Mouse (Mus musculus) kidney, postnatal 25 days (tissue): ENCODE data around the gene Tmub2.
A peak's percentile ranks its signal among the peaks of the same experiment; 100 is the strongest.

ENCODE experiments used
- DNase-seq, 2 experiments: peaks; one replicate each; pipeline ENCODE4 v3.0.0; 2021; ENCODE audit warnings: mixed read lengths in 2 of 2

Gene Tmub2

DNA sequence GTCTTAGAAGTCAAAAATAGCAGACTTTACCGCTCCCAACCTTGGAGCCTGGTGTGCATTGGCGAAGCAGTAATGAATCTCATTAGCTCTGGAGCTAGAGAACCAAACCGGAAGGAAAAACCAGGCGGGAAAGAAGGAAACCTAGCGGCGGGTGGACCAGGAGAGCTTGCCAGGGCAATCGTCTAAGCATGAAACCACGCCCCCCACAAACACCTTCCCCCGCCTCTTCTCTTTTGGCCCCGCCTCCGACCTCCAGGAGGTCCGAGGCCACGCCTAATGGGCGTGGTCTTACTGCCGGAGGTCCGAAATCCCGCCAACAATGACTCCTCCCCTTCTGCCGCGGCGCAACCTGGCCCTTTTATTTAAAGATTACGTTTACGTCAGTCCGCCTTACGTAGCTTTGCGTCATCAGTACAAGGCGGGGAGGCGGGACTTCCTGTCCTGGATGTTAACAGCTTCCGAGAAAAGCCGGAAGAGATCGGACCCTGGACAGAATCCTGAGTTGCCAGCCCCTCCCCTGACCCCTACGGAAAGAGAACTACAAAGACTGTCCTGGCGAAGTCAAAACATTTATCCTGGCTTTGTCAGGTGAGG lies at the start of gene Tmub2:
Tmub2 (plus strand) TSS at position 431 of the 594 bp plus-strand sequence.
- peak; percentile 99 to 100 for DNase-seq

DNA sequence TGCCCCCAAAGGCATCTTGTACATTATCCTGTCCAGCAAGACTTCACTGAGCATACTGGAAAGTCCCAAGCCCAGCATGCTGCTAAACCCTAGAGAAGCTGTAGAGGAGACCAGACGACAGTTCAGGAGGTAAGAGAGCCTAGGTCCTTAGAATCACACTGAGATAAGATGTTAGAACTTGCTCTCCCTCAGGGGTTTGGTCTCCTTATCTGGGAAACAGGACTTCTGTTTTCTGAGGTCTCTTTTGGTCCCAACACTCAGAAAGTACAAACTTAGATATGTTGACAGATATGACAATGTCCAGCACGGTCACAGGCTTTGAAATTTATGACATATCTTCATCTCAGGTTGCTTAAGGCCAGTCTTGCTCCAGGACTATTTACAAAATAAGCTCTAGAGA lies 48.7 kb upstream of the Tmub2 start:
- no peak for DNase-seq

DNA sequence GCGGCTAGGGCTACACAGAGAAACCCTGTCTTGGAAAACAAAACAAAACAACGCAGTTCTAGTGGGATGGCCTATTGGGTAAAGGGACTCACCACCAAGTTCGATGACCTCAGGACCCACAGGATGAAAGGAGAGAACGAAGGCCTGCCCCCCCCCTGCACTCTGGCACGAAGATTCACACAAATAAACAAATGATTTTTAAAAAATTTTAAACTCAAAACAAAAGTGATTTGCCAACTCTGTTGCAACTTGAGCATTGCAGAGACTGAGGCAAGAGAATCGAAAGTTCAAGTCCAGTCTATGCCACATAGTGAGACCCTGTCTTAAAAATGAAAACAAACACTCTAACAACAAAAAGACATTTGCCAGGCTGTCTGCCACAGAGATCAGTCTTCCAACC lies 44.1 kb upstream of the Tmub2 start:
- no peak for DNase-seq

DNA sequence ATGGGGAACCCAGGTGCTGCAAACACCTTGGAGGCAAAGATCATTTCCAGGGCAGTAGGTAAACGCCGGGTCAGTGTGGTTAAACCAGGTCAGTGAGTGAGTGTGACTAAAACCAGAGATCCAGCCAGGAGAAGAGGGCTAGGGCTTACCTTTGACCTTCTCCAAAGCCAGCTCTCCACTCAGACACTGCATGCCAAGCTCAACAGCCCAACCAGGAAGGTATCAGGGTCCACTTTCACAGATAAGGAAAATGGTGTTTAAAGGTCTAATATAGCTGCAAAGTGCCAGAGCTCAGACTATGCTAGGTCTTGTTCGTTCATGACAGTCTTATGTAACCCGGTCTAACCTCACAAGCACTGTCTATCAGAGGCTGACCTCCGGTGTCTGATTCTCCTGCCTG lies 43.5 kb upstream of the Tmub2 start:
- peak; percentile 36 to 62 for DNase-seq

DNA sequence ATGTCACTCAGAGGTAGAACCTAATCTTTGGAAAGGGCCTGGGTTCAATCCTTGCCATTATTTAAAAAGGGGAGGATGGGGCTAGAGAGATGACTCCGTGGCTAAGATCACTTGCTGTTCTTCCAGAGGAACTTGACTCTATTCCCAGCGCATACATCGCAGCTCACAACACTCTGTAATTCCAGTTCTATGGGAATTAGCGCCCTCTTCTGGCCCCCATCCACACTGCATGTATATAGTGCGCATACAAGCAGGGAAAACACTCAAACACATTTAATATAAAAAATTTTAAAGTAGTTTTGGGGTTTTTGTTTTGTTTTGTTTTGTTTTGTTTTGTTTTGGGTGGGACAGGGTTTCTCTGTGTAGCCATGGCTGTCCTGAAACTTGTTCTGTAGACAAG lies 42.9 kb upstream of the Tmub2 start:
- no peak for DNase-seq

DNA sequence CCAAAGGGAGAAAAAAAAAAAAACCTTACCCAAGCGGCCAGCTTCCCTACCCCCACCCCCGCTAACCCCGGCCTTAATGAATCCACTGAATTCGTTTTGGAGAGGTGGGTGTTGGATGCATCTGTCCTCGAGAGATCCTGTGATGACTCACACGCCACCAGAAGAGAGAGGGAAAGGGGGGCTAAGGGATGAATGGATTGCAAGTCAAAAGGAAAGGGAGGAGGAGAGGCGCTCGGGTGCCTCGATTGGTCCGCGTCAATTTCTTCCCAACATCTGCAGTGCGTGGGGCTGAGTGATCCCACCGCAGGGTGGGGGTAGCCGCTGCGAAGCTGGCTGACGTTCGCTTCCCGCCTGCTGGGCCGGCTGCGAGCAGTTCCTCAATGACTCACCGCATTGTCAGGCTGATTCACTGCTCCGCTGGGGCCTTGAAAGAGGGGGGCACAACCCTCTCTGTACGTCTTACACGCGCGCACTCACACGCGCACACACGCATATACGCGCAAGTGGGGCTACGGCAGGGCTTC lies 39.7 kb upstream of the Tmub2 start:
- peak in 1 of 2 experiments; percentile 24 for DNase-seq

DNA sequence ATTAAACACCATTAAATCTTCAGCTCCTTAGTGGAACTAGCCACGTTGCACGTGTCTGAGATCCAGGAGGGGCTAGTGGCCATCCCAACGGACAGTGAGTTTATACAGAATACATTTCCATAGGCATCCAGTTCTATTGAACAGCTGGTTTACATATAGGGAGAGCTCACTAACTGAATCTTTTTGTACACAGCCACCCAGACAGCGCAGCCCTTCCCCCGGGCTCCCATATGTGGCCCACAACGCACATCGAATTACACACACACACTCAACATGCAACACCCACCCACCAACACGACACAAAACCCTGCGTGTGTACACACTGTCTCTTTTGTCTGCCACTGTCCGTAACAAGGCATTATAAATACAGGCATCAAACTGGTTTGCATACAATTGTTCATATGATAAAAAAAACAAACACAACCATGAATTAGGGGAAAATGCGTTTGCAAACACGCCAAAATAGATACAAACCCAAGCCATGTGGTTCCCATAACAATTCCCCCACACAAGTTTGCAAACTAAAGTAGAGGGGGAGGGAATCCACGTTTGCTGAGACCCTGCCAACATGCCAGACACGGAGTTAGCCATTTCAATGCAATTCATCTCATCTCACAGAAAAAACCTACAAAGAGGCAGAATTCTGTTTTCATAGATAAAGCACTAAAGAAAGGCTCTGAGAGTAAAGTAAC lies 39.0 kb upstream of the Tmub2 start:
- no peak for DNase-seq

DNA sequence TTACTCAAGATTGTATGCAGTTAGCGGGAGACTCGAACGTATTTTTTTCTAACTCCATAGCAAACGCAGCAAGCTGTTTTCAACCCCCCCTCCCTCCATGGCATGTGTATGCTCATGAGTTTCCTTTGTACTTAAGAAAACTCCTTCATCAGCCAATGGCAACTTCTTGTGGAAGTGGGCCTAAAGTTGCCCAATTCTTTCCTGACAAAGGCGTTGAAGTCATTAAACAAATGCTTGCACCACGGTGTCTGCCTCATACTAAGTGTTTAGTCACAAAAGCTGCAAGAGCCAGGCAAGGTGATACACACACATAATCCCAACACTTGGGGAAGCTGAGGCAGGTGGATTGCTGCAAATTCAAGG lies 38.5 kb upstream of the Tmub2 start:
- no peak for DNase-seq

DNA sequence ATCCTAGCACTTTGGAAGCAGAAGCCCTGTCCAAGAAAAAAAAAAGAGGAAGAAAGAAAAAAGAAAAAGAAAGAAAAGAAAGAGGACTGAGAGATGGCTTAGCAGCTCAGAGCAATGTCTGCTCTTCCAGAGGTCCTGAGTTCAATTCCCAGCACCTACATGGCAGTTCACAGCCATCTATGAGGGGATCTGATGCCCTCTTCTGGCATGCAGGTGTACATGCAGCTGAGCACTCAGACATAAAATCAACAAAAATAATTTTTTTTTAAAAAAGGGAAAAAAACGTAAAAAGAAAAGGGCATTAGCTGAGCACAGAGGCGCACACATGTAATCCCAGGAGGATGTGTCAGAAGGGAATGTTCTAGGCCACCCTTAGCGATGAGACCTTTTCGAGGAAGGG lies 37.9 kb upstream of the Tmub2 start:
- DNase-seq: no peak

DNA sequence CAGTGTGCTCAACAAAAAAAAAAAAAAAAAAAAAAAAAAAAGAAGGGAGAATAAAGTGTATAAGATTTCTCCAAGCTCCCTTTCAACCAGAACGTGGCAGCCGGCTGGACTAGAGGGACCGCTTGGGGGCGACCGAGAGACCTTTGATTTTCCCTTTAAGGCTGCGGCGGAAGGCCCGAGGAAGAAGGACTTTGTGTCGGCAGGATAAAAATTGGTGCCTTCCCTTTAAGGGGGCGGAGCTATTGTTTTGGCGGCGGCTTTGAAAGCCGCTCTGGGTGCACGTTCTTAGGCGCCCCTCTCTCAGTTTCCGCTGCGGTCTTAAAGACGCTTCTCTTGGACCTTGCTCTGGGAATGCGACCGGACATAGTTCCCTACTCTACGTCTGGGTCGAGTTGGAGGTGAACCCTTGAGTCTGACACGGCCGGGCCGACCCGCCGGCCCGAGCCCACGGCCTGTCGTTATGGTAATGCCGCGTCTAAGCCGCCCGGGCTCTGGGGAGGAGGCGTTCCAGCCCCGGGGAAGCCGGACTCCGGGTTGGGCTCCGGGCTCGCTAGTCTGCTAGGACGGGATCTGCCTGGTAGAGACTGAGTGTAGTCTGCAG lies 36.0 kb upstream of the Tmub2 start, which contains the start of gene BC030867:
BC030867 (plus strand) TSS at position 253 of the 601 bp plus-strand sequence.
- peak; percentile 92 to 98 for DNase-seq

DNA sequence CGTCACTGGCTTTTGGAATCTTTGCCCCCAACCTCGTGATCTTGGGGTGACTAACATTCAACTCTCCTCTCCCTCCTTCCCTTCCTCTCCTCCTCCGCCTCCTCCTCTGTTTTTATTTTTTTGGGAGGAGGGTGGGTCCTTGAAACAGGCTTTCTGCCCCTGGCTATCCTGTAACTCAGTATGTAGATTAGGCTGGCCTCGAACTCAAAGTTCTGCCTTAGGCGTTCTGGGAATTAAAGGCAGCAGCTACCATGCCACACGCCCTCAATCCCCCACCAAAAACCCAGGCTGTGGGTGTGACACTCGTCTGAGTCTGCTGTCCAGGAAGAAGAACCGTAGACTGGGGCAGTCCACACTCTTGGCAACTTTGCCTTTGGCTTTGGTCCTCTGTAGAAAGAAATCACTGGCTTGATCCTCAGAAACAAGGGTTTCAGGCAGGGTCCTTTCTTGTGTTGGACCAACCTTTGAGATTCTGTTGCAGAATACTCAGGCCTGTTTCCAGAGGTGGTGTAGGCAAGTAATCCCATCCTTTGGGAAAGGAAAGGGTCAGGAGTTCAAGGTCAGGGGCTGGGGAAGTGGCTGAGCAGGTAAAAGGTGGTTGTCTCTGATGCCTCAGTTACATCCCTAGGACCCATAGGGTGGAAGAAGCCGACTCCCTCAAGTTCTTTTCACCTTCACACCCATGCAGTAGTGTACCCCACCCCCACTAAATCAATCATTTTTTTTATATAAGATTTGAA lies 35.2 kb upstream of the Tmub2 start:
- no peak for DNase-seq

DNA sequence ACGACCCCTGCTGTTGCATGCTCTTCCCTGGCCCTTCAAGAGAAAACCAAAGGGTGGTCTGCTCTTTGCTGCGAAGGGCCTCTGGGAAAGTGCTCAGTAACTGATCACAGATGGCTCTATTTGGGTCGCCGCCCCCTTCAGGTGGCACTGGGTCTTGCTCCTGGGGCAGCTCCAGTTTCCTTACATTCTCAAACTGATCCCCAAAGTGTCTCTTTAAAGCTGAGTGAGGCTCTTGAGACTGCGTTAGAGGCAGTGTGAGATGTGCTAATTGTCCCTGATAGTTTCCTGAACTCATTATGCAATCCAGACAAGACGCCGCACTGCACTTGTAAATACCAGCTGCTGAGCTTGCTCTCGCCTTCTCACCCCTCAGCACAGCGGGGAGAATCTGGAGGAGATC lies 27.2 kb upstream of the Tmub2 start:
- DNase-seq: peak in 1 of 2 experiments; percentile 25

DNA sequence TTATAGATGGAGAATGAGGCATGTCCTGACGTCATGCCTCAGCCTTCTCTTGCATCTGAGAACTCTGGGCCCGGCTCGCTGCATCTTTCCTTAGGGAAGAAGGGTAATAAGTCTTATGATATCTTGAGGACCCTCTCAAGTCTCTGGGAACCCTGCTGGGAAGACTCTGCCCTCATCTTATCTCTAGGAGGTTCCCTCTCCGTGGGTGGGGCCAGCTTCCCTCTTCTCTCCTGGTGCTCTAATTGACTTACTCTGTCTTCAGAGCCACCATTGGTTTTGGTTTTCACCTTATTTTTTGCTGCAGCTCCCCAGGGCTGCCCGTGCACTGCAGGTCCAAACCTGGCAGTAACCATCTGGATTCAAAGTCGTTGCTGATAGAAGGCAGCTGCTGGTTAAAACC lies 26.6 kb upstream of the Tmub2 start:
- no peak for DNase-seq

DNA sequence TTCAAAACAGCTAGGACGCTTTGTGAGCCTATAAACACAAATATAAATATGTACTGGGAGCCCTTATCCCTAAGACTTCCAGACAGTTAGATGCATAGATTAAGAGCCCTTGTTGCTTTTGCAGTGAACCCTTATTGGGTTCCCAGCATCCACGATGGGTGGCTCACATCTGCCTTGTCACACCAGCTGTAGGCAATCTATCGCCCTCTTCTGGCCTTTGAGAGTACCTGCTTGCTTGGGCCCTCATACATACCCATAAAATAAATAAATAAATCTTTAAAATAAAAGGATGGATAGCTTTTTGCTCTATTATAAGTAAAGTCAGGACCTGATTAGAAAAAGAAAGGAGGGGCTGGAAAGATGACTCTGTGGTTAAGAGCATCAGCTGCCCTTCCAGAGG lies 26.2 kb upstream of the Tmub2 start:
- no peak for DNase-seq

DNA sequence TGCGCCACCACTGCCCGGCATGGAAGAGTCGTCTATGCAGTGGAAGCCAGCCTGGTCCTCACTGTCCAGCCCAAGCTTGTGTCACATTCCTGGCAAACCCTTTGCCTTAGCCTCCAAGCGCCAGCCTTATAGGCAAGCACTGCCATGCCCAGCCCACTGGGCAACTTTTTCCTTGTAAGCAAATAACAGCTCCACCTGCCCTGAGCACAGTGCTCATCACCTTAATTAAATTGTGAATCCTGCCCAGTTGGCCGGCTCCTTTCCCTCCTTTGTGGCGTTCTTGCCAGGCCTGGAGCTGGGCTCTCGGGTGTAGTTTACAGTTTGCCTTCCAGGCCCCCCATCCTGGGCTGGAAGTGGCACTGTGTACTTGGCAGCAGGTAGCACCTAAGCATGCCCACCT lies 21.5 kb upstream of the Tmub2 start:
- DNase-seq: no peak

DNA sequence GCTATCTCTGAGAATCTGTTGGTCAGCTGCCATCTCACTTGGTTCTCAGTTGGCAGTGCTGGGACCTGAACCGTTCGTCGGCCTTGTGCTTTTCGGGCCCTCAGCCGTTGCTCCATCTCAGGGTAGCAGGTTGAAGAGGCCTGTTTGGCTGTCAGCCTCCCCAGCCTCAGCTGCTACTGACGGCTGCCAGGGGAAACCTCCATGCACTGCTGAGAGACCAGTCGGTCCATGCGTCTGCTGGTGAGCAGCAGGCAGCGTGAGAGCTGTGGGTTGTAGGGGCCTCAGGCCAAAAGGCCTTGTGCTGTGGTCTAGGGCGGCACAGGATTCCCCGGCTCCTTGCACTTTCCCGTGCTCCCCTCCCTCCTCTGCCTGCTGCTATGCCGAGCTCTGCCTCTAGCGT lies 18.9 kb upstream of the Tmub2 start:
- DNase-seq: no peak

DNA sequence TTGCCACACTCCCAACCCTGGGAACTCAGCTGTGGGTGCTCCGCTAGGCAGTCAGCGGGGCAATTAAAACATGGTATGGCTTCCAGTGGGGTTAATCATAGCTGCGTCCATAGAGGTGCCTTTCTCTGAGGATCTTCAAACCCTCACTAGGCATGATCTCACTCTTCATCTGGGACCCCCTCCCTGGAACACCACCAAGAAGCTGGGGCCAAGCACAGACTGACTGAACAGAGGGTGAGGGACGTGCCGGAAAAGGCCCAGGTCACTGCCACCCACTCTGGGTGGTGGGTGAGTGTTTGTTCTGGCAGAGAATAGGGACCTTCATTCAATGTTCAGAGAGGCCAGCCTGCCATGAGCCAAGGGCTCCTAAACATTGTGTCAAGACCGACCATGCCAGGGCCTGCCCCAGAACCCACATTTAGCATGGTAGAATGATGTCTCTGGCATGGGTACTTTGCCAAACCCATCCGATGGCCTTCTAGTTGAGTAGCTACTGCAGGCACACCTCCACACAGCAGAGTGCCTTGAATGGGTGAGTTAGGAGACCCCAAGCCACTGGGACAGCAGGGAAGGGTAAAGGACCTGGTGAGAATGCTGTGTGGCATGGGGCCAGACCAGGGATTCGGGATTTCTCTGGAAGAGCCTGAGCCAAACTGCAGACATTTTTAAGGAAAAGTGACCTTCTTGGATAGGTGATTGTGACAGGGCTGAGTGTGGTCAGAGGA lies 17.9 kb upstream of the Tmub2 start:
- no peak for DNase-seq

DNA sequence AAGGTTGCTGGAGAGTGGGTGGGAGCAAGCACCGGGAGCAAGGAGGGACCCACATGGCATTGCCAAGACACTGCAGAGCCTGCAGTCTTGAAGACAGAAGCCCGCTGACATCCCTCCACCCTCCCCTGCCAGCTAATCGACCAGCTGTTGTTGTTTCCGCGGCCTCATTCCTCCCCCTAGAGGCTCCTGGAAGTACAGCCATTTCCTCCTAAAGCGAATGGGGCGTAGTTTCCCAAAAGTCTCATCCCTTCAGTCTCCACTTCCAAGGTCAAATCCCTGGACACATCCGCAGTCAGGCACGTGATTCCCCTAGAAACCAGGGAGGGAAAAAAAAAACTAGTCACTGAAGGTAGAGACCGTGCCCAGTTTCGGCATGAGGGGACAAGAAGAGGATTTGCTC lies 17.3 kb upstream of the Tmub2 start:
- DNase-seq: peak; percentile 80

DNA sequence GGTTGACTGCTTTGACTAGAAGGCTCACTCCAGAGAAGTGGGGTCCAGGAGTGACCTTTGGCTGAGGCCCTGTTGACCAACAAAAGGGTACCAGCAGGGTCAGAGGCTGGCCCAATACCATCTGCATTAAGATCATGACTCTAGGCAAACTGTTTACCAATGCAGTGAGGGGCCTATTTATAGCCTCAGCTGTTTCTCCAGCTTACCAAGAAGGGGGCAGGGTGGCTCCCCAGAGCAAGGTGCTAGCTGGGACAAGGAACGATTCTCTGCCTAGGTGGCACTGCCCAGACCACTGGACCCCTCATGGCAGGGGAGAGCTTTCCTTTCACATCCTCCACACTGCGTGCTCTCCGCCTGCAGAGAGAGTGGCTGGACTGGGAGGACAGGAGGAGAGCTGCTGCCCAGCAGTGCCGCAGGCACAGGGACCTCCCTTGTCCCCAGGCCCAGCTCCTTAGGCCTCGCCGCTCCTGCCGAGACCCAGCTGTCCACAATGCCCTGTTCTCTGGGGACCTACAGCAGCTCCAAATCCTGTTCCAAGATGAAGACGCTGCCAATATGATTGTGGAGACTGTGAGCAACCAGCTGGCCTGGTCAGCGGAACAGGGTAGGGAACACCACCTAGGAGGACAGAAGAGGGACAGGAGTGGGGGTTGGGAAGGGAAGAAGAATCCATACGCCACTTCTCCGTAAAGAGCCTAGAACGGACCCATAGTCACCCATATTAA lies 16.0 kb upstream of the Tmub2 start, which contains the start of gene Asb16:
Asb16 (plus strand) TSS at position 224 of the 725 bp plus-strand sequence.
- DNase-seq: no peak

DNA sequence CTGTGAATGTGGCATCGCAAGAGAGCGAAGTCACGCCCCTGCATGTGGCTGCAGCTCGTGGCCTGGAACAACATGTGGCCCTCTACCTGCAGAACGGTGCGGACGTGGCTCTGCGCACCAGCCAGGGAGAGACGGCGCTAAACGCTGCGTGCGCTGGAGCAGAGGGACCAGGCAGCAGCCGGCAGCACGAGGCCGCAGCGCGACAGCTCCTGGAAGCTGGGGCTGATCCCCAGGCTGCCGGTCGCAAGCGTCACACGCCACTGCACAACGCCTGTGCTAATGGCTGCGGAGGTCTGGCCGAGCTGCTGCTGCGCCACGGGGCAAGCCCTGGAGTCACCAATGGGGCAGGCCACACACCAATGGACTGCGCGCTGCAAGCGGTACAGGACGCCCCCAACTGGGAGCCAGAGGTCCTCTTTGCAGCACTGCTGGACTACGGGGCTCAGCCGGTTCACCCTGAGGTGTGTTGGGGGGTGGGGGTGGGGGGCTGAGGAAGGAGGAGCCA lies 8.3 kb upstream of the Tmub2 start:
- peak; percentile 50 to 79 for DNase-seq

DNA sequence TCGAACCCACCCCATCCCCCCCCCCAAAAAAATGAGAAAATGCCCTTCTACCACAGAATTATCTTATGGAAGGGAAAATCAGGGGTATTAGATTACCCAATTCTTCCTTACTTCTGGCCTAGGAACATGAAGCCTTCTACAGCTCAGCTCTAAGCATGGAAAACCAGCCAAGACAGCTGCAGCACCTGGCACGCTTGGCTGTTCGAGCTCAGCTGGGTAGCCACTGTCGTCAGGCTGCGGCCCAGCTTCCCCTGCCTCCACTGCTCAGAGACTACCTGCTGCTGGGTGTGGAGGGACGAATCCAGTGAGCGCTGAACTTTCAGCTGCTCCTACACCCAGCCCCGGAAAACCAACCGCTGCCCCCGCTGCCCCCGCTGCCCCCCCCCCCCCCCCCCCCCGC lies 7.0 kb upstream of the Tmub2 start:
- no peak for DNase-seq

DNA sequence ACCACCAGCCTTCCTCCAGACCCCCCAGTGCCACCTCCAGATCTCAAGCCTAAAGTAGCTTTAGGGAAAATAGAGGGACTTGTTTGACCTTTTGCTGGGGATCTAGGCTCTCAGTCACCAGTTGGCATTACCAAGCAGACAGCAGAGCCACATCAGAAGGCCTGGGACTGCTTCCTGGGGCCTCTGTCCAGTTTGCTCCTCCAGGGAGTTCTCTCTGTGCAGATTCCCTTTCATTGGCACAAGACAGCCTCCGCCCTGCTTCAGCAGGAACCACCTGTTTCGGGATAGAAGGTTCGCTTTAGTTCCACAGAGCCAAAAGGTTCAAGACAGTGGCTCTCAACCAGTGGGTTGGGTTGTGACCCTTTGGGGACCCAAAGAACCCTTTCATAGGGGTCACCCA lies 5.1 kb upstream of the Tmub2 start:
- no peak for DNase-seq
